Mouse (Mus musculus): ENCODE measurements around the gene Gm44511. TPM values are rescaled to one million over a fixed set of nuclear protein-coding genes. Genes with fewer than 3 reads are reported as not detected.
A peak's percentile ranks its signal among the peaks of the same experiment; 100 is the strongest.

The Gm44511 gene
- polyA plus RNA-seq, 1 experiment from 2014 or later = not detected

GRCm38 (mm10) chr6:128838342-128839265 lies 12.5 kb upstream of the Gm44511 start:
- Histone ChIP-seq H3K4me3 (peak overlapping the region; percentile 70), H3K9me3 (no peaks in the 10 kb centered on the region), H3K36me3 (no peaks in the 10 kb centered on the region), H3K27me3 (ENCODE audit: insufficient read depth, poor library complexity, severe bottlenecking) (no peaks in the 10 kb centered on the region), H3K27ac (peak overlapping the region; percentile 93), H3K4me1 (peaks cover 19% of the 10 kb centered on the region)
- under 1% methylated on average over 49 of the region's 49 CpGs for WGBS
- DNase-seq (ENCODE audit: low spot score) = peak; percentile 93

- no peaks in the 10 kb centered on the region for H3K27me3 ChIP-seq (ENCODE audit: insufficient read depth, poor library complexity, severe bottlenecking)
- H3K9me3 ChIP-seq = no peaks in the 10 kb centered on the region
- H3K4me3 ChIP-seq = peak overlapping the region; percentile 70
- peak; percentile 78 for DNase-seq (ENCODE audit: low spot score)
- 3% methylated on average over 14 of the region's 14 CpGs for WGBS
- peak overlapping the region; percentile 89 for H3K27ac ChIP-seq
- peaks cover 19% of the 10 kb centered on the region for H3K4me1 ChIP-seq
- H3K36me3 ChIP-seq = no peaks in the 10 kb centered on the region
Observed at GRCm38 (mm10) chr6:128837454-128838341, 11.6 kb upstream of the Gm44511 start.

- Histone ChIP-seq H3K4me1 (peaks cover 15% of the 10 kb centered on the region), H3K36me3 (no peaks in the 10 kb centered on the region), H3K9me3 (no peaks in the 10 kb centered on the region), H3K27ac (peak overlapping the region; percentile 89; the same call in 1 of the 2 replicates), H3K27me3 (ENCODE audit: insufficient read depth, poor library complexity, severe bottlenecking) (no peaks in the 10 kb centered on the region), H3K4me3 (peak overlapping the region; percentile 70)
- WGBS = 83% methylated on average over 6 of the region's 6 CpGs
- no peak for DNase-seq (ENCODE audit: low spot score)
Observed at GRCm38 (mm10) chr6:128836955-128837334, 10.8 kb upstream of the Gm44511 start.

GRCm38 (mm10) chr6:128836191-128836954 lies 10.3 kb upstream of the Gm44511 start:
- Histone ChIP-seq H3K27ac (no peak overlapping the region), H3K27me3 (ENCODE audit: insufficient read depth, poor library complexity, severe bottlenecking) (no peaks in the 10 kb centered on the region), H3K4me1 (peaks cover 10% of the 10 kb centered on the region; the same call in 1 of the 2 replicates), H3K36me3 (no peaks in the 10 kb centered on the region), H3K4me3 (no peak overlapping the region), H3K9me3 (no peaks in the 10 kb centered on the region)
- DNase-seq (ENCODE audit: low spot score) = no peak
- WGBS = 82% methylated on average over 8 of the region's 8 CpGs

- no peaks in the 10 kb centered on the region for H3K27me3 ChIP-seq (ENCODE audit: insufficient read depth, poor library complexity, severe bottlenecking)
- no peaks in the 10 kb centered on the region for H3K9me3 ChIP-seq
- WGBS = 76% methylated on average over 4 of the region's 4 CpGs
- H3K4me3 ChIP-seq = no peak overlapping the region
- no peak for DNase-seq (ENCODE audit: low spot score)
- H3K4me1 ChIP-seq = peaks cover 10% of the 10 kb centered on the region; the same call in 1 of the 2 replicates
- no peak overlapping the region for H3K27ac ChIP-seq
- no peaks in the 10 kb centered on the region for H3K36me3 ChIP-seq
Observed at GRCm38 (mm10) chr6:128835571-128835970, 9.5 kb upstream of the Gm44511 start.

GRCm38 (mm10) chr6:128833046-128833445 lies 6.9 kb upstream of the Gm44511 start:
- Histone ChIP-seq H3K9me3 (no peaks in the 10 kb centered on the region), H3K27ac (no peak overlapping the region), H3K27me3 (ENCODE audit: insufficient read depth, poor library complexity, severe bottlenecking) (no peaks in the 10 kb centered on the region), H3K36me3 (no peaks in the 10 kb centered on the region), H3K4me3 (no peak overlapping the region), H3K4me1 (peaks cover 7% of the 10 kb centered on the region; the same call in 1 of the 2 replicates)
- WGBS = 80% methylated on average over 10 of the region's 10 CpGs
- no peak for DNase-seq (ENCODE audit: low spot score)

GRCm38 (mm10) chr6:128829837-128830236 lies 3.7 kb upstream of the Gm44511 start:
- no peak overlapping the region for H3K27ac ChIP-seq
- H3K36me3 ChIP-seq = no peaks in the 10 kb centered on the region
- 56% methylated on average over 4 of the region's 4 CpGs for WGBS
- no peaks in the 10 kb centered on the region for H3K9me3 ChIP-seq
- no peaks in the 10 kb centered on the region for H3K4me1 ChIP-seq
- DNase-seq (ENCODE audit: low spot score) = no peak
- no peaks in the 10 kb centered on the region for H3K27me3 ChIP-seq (ENCODE audit: insufficient read depth, poor library complexity, severe bottlenecking)
- no peak overlapping the region for H3K4me3 ChIP-seq

- Histone ChIP-seq H3K27me3 (ENCODE audit: insufficient read depth, poor library complexity, severe bottlenecking) (no peaks in the 10 kb centered on the region), H3K36me3 (no peaks in the 10 kb centered on the region), H3K4me1 (no peaks in the 10 kb centered on the region), H3K4me3 (no peak overlapping the region), H3K27ac (no peak overlapping the region), H3K9me3 (no peaks in the 10 kb centered on the region)
- DNase-seq (ENCODE audit: low spot score) = no peak
- 78% methylated on average over 3 of the region's 3 CpGs for WGBS
Observed at GRCm38 (mm10) chr6:128826781-128827180, 666 bp upstream of the Gm44511 start.

GRCm38 (mm10) chr6:128818083-128818802 lies 7.9 kb downstream of the Gm44511 start:
- no peaks in the 10 kb centered on the region for H3K9me3 ChIP-seq
- H3K4me3 ChIP-seq = no peak overlapping the region
- H3K4me1 ChIP-seq = no peaks in the 10 kb centered on the region
- H3K27ac ChIP-seq = no peak overlapping the region
- no peak for DNase-seq (ENCODE audit: low spot score)
- no peaks in the 10 kb centered on the region for H3K27me3 ChIP-seq (ENCODE audit: insufficient read depth, poor library complexity, severe bottlenecking)
- WGBS = 83% methylated on average over 4 of the region's 4 CpGs
- no peaks in the 10 kb centered on the region for H3K36me3 ChIP-seq

GRCm38 (mm10) chr6:128808532-128808931 lies 17.6 kb downstream of the Gm44511 start:
- Histone ChIP-seq H3K36me3 (no peaks in the 10 kb centered on the region), H3K4me1 (no peaks in the 10 kb centered on the region), H3K9me3 (peaks cover 3% of the 10 kb centered on the region; the same call in 1 of the 2 replicates), H3K27me3 (ENCODE audit: insufficient read depth, poor library complexity, severe bottlenecking) (no peaks in the 10 kb centered on the region), H3K4me3 (no peak overlapping the region), H3K27ac (no peak overlapping the region)
- 84% methylated on average over 5 of the region's 5 CpGs for WGBS
- DNase-seq (ENCODE audit: low spot score) = no peak

- WGBS = 65% methylated on average over 3 of the region's 3 CpGs
- no peaks in the 10 kb centered on the region for H3K36me3 ChIP-seq
- H3K4me3 ChIP-seq = no peak overlapping the region
- no peaks in the 10 kb centered on the region for H3K27me3 ChIP-seq (ENCODE audit: insufficient read depth, poor library complexity, severe bottlenecking)
- no peak overlapping the region for H3K27ac ChIP-seq
- DNase-seq (ENCODE audit: low spot score) = no peak
- H3K4me1 ChIP-seq = no peaks in the 10 kb centered on the region
- peaks cover 3% of the 10 kb centered on the region; the same call in 1 of the 2 replicates for H3K9me3 ChIP-seq
Observed at GRCm38 (mm10) chr6:128807021-128807420, 19.1 kb downstream of the Gm44511 start.
